Mouse (Mus musculus) heart, postnatal 0 days (tissue): ENCODE results near the gene Nxpe5. TPM values are rescaled to one million over a fixed set of nuclear protein-coding genes. Genes with fewer than 3 reads are reported as not detected.

ENCODE experiments used
- ATAC-seq: fragments of 200-750 bp; cut with Nextera tagmentation; 2 replicates; pipeline ENCODE4 v1.8.0; 2017; ENCODE audit warnings: low read depth, moderate number of reproducible peaks, moderate library complexity; ENCODE audit not compliant: insufficient read depth
- DNase-seq: peaks from one replicate; pipeline ENCODE4 v3.0.0-alpha.2; 2016; ENCODE audit warnings: low spot score
- H3K27ac ChIP-seq: fragments of 300-500 bp; sonication (generic); 2 replicates; pipeline ENCODE4 v1.5.1; 2014; ENCODE audit warnings: low read depth, mild to moderate bottlenecking
- H3K27me3 ChIP-seq: fragments of 300-500 bp; sonication (generic); 2 replicates; pipeline ENCODE4 v1.6.1; 2014; ENCODE audit warnings: low read length, mixed read lengths; ENCODE audit not compliant: control insufficient read depth, insufficient read depth
- H3K36me3 ChIP-seq: fragments of 300-500 bp; sonication (generic); replicated peaks from 2 replicates; pipeline ENCODE4 v1.6.1; 2014; ENCODE audit warnings: low read length, mixed read lengths; ENCODE audit not compliant: control insufficient read depth, insufficient read depth
- H3K4me1 ChIP-seq: fragments of 300-500 bp; sonication (generic); 2 replicates; pipeline ENCODE4 v1.6.1; 2014; ENCODE audit warnings: antibody characterized with exemption; ENCODE audit not compliant: control insufficient read depth, insufficient read depth
- H3K4me2 ChIP-seq: fragments of 300-500 bp; sonication (generic); 2 replicates; pipeline ENCODE4 v1.6.1; 2014; ENCODE audit warnings: low read depth, mild to moderate bottlenecking, low read length, moderate library complexity
- H3K4me3 ChIP-seq: fragments of 300-500 bp; sonication (generic); 2 replicates; pipeline ENCODE4 v1.5.1; 2014; ENCODE audit warnings: low read depth, low read length
- H3K9ac ChIP-seq: fragments of 300-500 bp; sonication (generic); replicated peaks from 2 replicates; pipeline ENCODE4 v1.6.1; 2014; ENCODE audit warnings: low read depth, low read length, mixed read lengths
- H3K9me3 ChIP-seq: fragments of 300-500 bp; sonication (generic); replicated peaks from 2 replicates; pipeline ENCODE4 v1.6.1; 2016; ENCODE audit warnings: low read length; ENCODE audit not compliant: control insufficient read depth
- CTCF ChIP-seq: IDR thresholded peaks from 2 replicates; pipeline ENCODE4 v1.5.1; 2016; ENCODE audit warnings: antibody characterized with exemption, control low read depth, low read depth
- EP300 ChIP-seq: IDR thresholded peaks from 2 replicates; pipeline ENCODE4 v1.6.1; 2016; ENCODE audit warnings: antibody characterized with exemption, low read depth
- WGBS: fragments of 180-500 bp; shearing (Covaris S2); extraction: QIAGEN DNeasy Blood & Tissue Kit; methylation state at CpG from one replicate; pipeline ENCODE4 v1.1.7; 2014; 5-methylcytosine and 5-hydroxymethylcytosine counted together
- polyA plus RNA-seq: library from polyadenylated mRNA; unstranded; fragments of >200 nt; fragmentation: Nextera tagmentation; extraction: Ambion mirVana; gene quantifications from 2 replicates; pipeline ENCODE4 v1.2.1, GENCODE M21; 2015
- total RNA-seq: library from RNA; depleted of rRNA; stranded (reverse); fragments of >200 nt; gene quantifications from 2 replicates; pipeline ENCODE4 v1.2.3, GENCODE M21; 2014; ENCODE audit warnings: low replicate concordance

Nxpe5 gene
- total and polyA plus RNA-seq, 2 experiments from 2014 or later = 0.07 to 0.76 TPM

DNA sequence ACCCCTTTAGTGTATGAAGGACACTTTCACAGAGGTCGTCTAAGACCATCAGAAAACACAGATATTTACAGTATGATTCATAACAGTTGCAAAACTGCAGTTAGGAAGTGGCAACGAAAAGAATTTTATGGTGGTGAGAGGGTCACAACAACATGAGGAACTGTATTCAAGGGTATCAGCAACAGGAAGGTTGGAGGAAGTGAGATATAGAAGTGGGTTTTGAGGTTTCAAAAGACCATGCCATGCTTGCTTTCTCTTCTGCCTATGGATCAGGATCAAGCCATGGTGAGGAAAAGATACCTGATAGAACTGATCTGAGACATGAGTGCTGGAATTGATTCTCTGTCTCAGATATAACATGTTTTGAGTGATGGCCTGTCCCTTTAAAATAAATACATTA, 1.7 kb downstream of the Nxpe5 start:
- 46% methylated on average over 2 of the region's 2 CpGs for WGBS
- Histone ChIP-seq H3K9me3 (no peaks in the 10 kb centered on the region), H3K4me2 (no peak overlapping the region), H3K4me3 (no peak overlapping the region), H3K27ac (no peak overlapping the region), H3K27me3 (no peaks in the 10 kb centered on the region), H3K36me3 (no peaks in the 10 kb centered on the region), H3K9ac (no peak overlapping the region), H3K4me1 (no peaks in the 10 kb centered on the region)
- TF ChIP-seq CTCF (no peak), EP300 (no peak)
- DNase-seq (no peak), ATAC-seq (no peak)

DNA sequence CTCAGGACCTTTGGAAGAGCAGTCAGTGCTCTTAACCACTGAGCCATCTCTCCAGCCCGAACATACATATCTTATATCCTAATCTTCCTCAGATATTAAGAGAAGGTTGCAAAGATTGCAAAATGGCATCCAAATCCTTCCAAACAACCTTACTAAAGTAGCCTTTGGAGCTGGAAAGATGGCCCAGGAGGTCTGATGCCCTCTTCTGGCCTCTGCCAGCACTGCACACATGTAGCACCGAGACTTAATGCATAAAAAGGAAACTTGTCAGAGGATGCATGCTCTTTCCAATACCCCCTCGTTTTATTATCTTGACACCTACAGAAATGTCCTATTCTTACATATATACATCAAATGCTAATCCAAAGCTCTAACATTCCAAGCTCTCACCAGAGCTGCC, 2.3 kb downstream of the Nxpe5 start:
- H3K27ac ChIP-seq = no peak overlapping the region
- no peak for ATAC-seq
- H3K9me3 ChIP-seq = no peaks in the 10 kb centered on the region
- 54% methylated on average over 3 of the region's 3 CpGs for whole genome bisulfite sequencing
- TF ChIP-seq EP300 = no peak
- TF ChIP-seq CTCF = peak; percentile 40
- H3K4me1 ChIP-seq = no peaks in the 10 kb centered on the region
- H3K4me2 ChIP-seq = no peak overlapping the region
- no peaks in the 10 kb centered on the region for H3K36me3 ChIP-seq
- no peaks in the 10 kb centered on the region for H3K27me3 ChIP-seq
- no peak overlapping the region for H3K9ac ChIP-seq
- DNase-seq = no peak
- no peak overlapping the region for H3K4me3 ChIP-seq

DNA sequence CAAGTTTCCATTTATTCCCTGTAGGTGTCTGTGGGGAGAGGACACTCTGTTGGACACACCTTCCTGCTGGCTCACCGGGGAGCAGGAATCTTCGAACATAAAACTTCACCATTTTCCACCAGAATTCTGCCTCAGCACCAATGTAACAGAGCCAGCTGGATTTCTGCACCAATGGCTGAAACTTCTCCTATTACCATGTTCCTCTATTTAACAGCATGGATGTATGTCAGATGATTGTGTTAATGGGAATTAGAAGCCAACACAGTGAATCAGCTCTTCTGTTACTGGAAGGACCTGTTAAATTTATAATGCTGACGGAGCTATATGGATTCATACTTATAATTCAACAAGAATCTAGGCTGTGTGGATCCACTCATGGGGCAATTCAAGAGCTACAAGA, 3.8 kb downstream of the Nxpe5 start:
- H3K9ac ChIP-seq = no peak overlapping the region
- H3K4me2 ChIP-seq = no peak overlapping the region
- H3K9me3 ChIP-seq = no peaks in the 10 kb centered on the region
- DNase-seq (no peak), ATAC-seq (no peak)
- no peak overlapping the region for H3K4me3 ChIP-seq
- H3K36me3 ChIP-seq = no peaks in the 10 kb centered on the region
- H3K27ac ChIP-seq = no peak overlapping the region
- WGBS = 82% methylated on average over 3 of the region's 3 CpGs
- H3K27me3 ChIP-seq = no peaks in the 10 kb centered on the region
- no peaks in the 10 kb centered on the region for H3K4me1 ChIP-seq
- no peak for TF ChIP-seq CTCF
- TF ChIP-seq EP300 = no peak

DNA sequence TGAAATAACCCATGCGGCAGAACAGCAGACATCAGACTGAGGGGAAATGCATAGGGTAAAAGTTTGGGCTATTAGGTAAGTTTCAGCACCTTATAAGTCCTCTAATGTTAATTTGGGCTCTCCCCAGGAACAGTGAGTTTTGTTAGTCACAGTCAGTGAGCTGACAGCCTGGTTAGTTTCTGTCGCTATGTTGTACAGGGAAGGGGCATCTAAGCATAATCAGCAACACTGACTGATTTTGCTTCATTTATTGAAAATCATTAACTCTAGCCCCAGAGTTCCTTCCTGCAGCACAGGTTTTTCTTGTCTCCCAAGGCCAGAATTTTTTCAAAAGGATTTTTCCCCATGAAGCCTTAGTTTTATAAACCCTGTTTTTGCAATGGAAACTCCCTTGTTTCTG, 8.1 kb downstream of the Nxpe5 start:
- WGBS = 70% methylated on average over 2 of the region's 2 CpGs
- H3K36me3 ChIP-seq = no peaks in the 10 kb centered on the region

DNA sequence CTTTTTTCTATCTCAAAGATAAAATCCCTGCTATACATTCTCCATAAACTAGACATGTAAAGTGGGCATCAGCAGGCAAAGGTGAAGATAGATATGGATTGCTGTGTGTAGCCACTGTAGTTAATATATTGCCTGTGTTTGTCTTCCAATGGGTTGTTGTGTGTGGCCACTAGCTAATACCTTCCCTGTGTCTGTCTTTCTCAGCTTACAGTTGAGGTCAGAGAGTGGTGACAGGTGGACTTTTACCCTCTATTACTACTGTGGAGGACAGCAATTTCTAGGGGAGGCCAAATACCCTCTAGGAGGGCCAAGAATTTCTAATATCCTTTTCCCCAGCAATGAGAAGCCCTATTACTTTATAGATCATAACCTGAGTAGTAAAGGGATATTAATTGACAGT, 8.5 kb downstream of the Nxpe5 start:
- Histone ChIP-seq H3K4me2 (no peak overlapping the region), H3K27me3 (no peaks in the 10 kb centered on the region), H3K27ac (no peak overlapping the region), H3K4me1 (no peaks in the 10 kb centered on the region), H3K9ac (no peak overlapping the region), H3K4me3 (no peak overlapping the region), H3K9me3 (no peaks in the 10 kb centered on the region), H3K36me3 (no peaks in the 10 kb centered on the region)
- no peak for DNase-seq
- no peak for ATAC-seq
- no peak for TF ChIP-seq EP300
- TF ChIP-seq CTCF = no peak

More for the DNA sequence above, 8.1 kb downstream of the Nxpe5 start:
- no peak overlapping the region for H3K4me2 ChIP-seq
- ATAC-seq (no peak), DNase-seq (no peak)
- no peak overlapping the region for H3K9ac ChIP-seq
- H3K27me3 ChIP-seq = no peaks in the 10 kb centered on the region
- H3K9me3 ChIP-seq = no peaks in the 10 kb centered on the region
- no peak for TF ChIP-seq EP300
- no peak for TF ChIP-seq CTCF
- no peak overlapping the region for H3K4me3 ChIP-seq
- H3K4me1 ChIP-seq = no peaks in the 10 kb centered on the region
- no peak overlapping the region for H3K27ac ChIP-seq

DNA sequence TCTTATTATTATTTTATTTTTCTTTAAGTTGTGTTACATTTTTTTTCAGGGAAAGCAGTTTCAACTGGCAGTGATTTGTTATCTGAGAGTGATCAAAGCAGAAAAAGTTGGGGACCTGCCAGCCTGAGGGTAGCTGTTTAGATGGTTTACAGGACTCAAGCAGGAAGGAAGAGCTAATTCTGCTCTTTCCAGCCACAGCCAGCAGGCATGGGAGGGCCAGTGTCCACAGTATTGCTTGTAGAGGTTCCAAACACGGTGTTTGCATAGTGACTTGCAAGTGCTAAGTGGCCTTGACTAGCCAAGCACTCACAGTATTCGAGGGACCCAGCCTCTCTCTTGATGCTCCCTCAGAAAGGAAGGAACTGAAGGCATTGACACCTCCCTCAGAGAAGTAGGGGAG, 15.8 kb downstream of the Nxpe5 start:
- 24% methylated on average over 2 of the region's 2 CpGs for WGBS

More for the DNA sequence above, 15.8 kb downstream of the Nxpe5 start:
- Histone ChIP-seq H3K27ac (no peak overlapping the region), H3K9me3 (no peaks in the 10 kb centered on the region), H3K4me1 (no peaks in the 10 kb centered on the region), H3K9ac (no peak overlapping the region), H3K36me3 (no peaks in the 10 kb centered on the region), H3K4me3 (no peak overlapping the region), H3K4me2 (no peak overlapping the region), H3K27me3 (no peaks in the 10 kb centered on the region)
- ATAC-seq (no peak), DNase-seq (no peak)
- no peak for TF ChIP-seq CTCF
- no peak for TF ChIP-seq EP300
